Mouse (Mus musculus) myocyte (in vitro differentiated cells): Measurements from ENCODE around the gene Acot4. TPM values are rescaled to one million over a fixed set of nuclear protein-coding genes. Genes with fewer than 3 reads are reported as not detected.
"Not testable (repeated sequence)": the region's sequence is repeated elsewhere in the genome, so short reads cannot be mapped to it uniquely, and the experiment has no call there.

ENCODE experiments used
- H3K27me3 ChIP-seq: one replicate; pipeline ENCODE4 v1.6.1; 2011; ENCODE audit not compliant: control insufficient read depth, insufficient read depth, insufficient read length
- H3K36me3 ChIP-seq: one replicate; pipeline ENCODE4 v1.6.1; 2011; ENCODE audit not compliant: control insufficient read depth, insufficient read depth
- H3K4me2 ChIP-seq: one replicate; pipeline ENCODE4 v1.6.1; 2011; ENCODE audit warnings: low read depth, control low read depth
- H3K4me3 ChIP-seq: one replicate; pipeline ENCODE4 v1.5.1; 2011; ENCODE audit warnings: mild to moderate bottlenecking, control low read depth, moderate library complexity
- H3K79me2 ChIP-seq: one replicate; pipeline ENCODE4 v1.6.1; 2011; ENCODE audit not compliant: control insufficient read depth, insufficient read depth
- H3ac ChIP-seq: one replicate; pipeline ENCODE4 v1.6.1; 2011; ENCODE audit not compliant: control insufficient read depth, insufficient read length
- CEBPB ChIP-seq: IDR thresholded peaks from 2 replicates; pipeline ENCODE4 v1.6.1; 2011; ENCODE audit warnings: mild to moderate bottlenecking, moderate library complexity; ENCODE audit not compliant: poor library complexity, insufficient read depth, severe bottlenecking
- E2F4 ChIP-seq: IDR thresholded peaks from one replicate; pipeline ENCODE4 v1.6.1; 2011; ENCODE audit warnings: mild to moderate bottlenecking, control low read depth, moderate library complexity; ENCODE audit not compliant: insufficient read depth
- MAX ChIP-seq: IDR thresholded peaks from one replicate; pipeline ENCODE4 v1.6.1; 2011; ENCODE audit warnings: low read depth, mild to moderate bottlenecking, control low read depth
- MYOD1 ChIP-seq, 3 experiments: IDR thresholded peaks; one replicate each; pipeline ENCODE4 v1.6.1; 2011; ENCODE audit warnings: control low read depth in 2 of 3, low read depth in 2 of 3, mild to moderate bottlenecking in 2 of 3, moderate library complexity in 1 of 3; ENCODE audit not compliant: insufficient read length in 2 of 3, control insufficient read depth in 1 of 3
- MYOG ChIP-seq, 3 experiments: IDR thresholded peaks; one replicate each; pipeline ENCODE4 v1.6.1; 2011; ENCODE audit warnings: control low read depth in 2 of 3, low read depth in 2 of 3, mild to moderate bottlenecking in 2 of 3; ENCODE audit not compliant: insufficient read length in 2 of 3, control insufficient read depth in 1 of 3, insufficient read depth in 1 of 3
- POLR2A ChIP-seq: IDR thresholded peaks from one replicate; pipeline ENCODE4 v1.6.1; 2011; ENCODE audit warnings: low read depth, mild to moderate bottlenecking, control low read depth, moderate library complexity; ENCODE audit not compliant: insufficient read length
- POLR2AphosphoS2 ChIP-seq: IDR thresholded peaks from one replicate; pipeline ENCODE4 v1.6.1; 2011; ENCODE audit warnings: low read depth, control low read depth; ENCODE audit not compliant: insufficient read length
- REST ChIP-seq: IDR thresholded peaks from one replicate; pipeline ENCODE4 v1.6.1; 2011; ENCODE audit warnings: mild to moderate bottlenecking, control low read depth, moderate library complexity; ENCODE audit not compliant: insufficient read depth, insufficient read length
- SRF ChIP-seq: IDR thresholded peaks from one replicate; pipeline ENCODE4 v1.6.1; 2011; ENCODE audit warnings: low read depth; ENCODE audit not compliant: control insufficient read depth, insufficient read length
- TCF12 ChIP-seq: IDR thresholded peaks from one replicate; pipeline ENCODE4 v1.6.1; 2011; ENCODE audit warnings: mild to moderate bottlenecking, control low read depth; ENCODE audit not compliant: poor library complexity, insufficient read depth, severe bottlenecking
- TCF3 ChIP-seq: IDR thresholded peaks from one replicate; pipeline ENCODE4 v1.6.1; 2011; ENCODE audit warnings: low read depth, control low read depth; ENCODE audit not compliant: insufficient read length
- USF1 ChIP-seq: IDR thresholded peaks from one replicate; pipeline ENCODE4 v1.6.1; 2011; ENCODE audit warnings: low read depth, mild to moderate bottlenecking, control low read depth, moderate library complexity
- polyA plus RNA-seq: library from polyadenylated mRNA; unstranded; fragments of >200 nt; fragmentation: generic; extraction: Trizol; gene quantifications from one replicate; pipeline ENCODE4 v1.2.1, GENCODE M21; 2012; ENCODE audit warnings: missing spikeins

The Acot4 gene
- polyA plus RNA-seq: not detected

DNA sequence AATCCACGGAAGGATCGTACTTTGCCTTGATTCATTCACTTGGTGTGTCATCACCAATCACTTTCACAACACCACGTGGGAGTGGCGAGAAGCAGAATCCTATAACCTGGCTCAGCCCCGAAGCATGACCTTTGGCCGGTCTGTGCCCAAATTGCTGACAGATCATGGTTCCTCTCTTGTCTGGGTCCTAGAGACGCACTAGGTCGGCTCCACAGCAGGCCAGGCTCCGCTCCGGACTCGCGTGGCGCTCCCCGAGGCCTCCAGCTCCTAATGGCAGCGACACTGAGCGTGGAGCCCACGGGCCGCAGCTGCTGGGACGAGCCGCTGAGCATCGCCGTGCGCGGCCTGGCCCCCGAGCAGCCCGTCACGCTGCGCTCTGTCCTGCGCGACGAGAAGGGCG is at the start of gene Acot4:
Acot4 (plus strand) TSS at position 139 of the 400 bp plus-strand sequence.
- not testable (repeated sequence) for H3K27me3 ChIP-seq, H3K36me3 ChIP-seq, H3K79me2 ChIP-seq, H3K4me3 ChIP-seq, H3ac ChIP-seq, H3K4me2 ChIP-seq

DNA sequence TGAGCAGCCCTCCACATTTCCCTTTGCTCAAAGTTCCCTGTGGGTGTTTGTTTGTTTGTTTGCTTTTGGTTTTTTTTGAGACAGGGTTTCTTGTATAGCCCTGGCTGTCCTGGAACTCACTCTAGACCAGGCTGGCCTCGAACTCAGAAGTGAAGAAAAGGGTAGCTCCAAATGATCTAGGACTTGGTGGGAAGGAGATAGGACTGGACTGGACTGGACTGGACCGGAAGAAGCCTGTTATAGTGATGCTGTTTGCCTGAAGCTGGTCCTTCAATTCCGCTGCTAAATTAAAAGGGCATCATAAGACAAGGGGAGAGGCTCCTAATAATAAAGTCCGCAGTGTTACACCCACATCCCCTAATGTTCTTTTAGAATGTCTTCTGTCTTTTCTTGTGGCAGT is 49.7 kb upstream of the Acot4 start:
- Histone ChIP-seq H3K79me2 (peaks cover 15% of the 10 kb centered on the region), H3K36me3 (peaks cover 12% of the 10 kb centered on the region), H3K27me3 (no peaks in the 10 kb centered on the region), H3K4me3 (peak overlapping the region; percentile 89), H3ac (peak overlapping the region; percentile 74), H3K4me2 (peak overlapping the region; percentile 71)
- TF ChIP-seq MYOG (IDR thresholded peaks at IDR 0.05; ENCODE audit: control insufficient read depth in 1 of 3, insufficient read depth in 1 of 3, insufficient read length in 2 of 3, low read depth in 2 of 3) (no peak), CEBPB (no peak), SRF (no peak), POLR2AphosphoS2 (no peak), MYOD1 (IDR thresholded peaks at IDR 0.05; ENCODE audit: control insufficient read depth in 1 of 3, insufficient read length in 2 of 3, low read depth in 2 of 3) (no peak), E2F4 (no peak), REST (no peak), MAX (no peak), USF1 (no peak), POLR2A (no peak), TCF12 (no peak), TCF3 (no peak)

DNA sequence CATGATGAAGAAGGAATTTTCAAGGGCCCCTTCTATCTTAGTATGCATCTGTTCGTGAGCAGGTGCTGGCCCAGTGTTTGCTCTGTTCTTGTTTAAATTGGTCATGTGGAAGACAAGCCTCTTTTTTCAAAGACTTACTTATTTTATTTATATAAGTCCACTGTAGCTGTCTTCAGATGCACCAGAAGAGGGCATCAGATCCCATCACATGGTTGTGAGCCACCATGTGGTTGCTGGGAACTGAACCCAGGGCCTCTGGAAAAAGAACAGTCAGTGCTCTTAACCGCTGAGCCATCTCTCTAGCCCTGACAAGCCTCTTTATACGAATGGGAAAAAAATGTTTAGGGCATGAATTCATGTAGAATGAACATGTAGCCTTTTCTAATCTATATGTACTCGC is 48.8 kb upstream of the Acot4 start:
- H3K4me2 ChIP-seq: peak overlapping the region; percentile 71
- TF ChIP-seq CEBPB: no peak
- TF ChIP-seq USF1: no peak
- TF ChIP-seq TCF3: no peak
- TF ChIP-seq MYOD1 (IDR thresholded peaks at IDR 0.05; ENCODE audit: control insufficient read depth in 1 of 3, insufficient read length in 2 of 3, low read depth in 2 of 3): no peak
- no peak for TF ChIP-seq E2F4
- no peak for TF ChIP-seq MAX
- H3K36me3 ChIP-seq: peaks cover 18% of the 10 kb centered on the region
- H3K79me2 ChIP-seq: peaks cover 15% of the 10 kb centered on the region
- H3K4me3 ChIP-seq: peak overlapping the region; percentile 89
- no peaks in the 10 kb centered on the region for H3K27me3 ChIP-seq
- H3ac ChIP-seq: no peak overlapping the region

DNA sequence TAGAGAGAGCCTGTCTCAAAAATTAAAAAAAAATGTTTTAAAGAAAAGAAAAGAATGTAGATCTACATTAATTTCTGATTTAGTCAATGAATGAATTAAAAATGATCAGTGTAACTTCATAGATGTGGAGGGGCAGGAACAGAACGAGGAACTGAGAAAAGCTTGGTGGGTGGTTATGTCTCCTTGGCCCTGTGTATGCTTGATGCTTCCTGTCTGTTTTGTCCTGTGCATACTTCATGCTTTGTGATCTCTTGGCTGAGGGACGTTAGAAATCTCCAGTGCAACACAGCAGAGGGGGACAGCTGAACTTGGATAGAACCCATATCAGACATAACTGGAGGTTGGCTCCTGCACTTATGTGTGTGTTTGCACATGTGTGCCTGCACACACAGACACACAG is 41.0 kb upstream of the Acot4 start:
- H3K79me2 ChIP-seq: no peaks in the 10 kb centered on the region
- no peak overlapping the region for H3K4me2 ChIP-seq
- no peaks in the 10 kb centered on the region for H3K27me3 ChIP-seq
- TF ChIP-seq MYOD1 (IDR thresholded peaks at IDR 0.05; ENCODE audit: control insufficient read depth in 1 of 3, insufficient read length in 2 of 3, low read depth in 2 of 3) (no peak), CEBPB (no peak), MAX (no peak), TCF12 (no peak), E2F4 (no peak), SRF (no peak), POLR2A (no peak), USF1 (no peak), REST (no peak), TCF3 (no peak), MYOG (IDR thresholded peaks at IDR 0.05; ENCODE audit: control insufficient read depth in 1 of 3, insufficient read depth in 1 of 3, insufficient read length in 2 of 3, low read depth in 2 of 3) (no peak), POLR2AphosphoS2 (no peak)
- H3ac ChIP-seq: no peak overlapping the region
- no peak overlapping the region for H3K4me3 ChIP-seq
- H3K36me3 ChIP-seq: peaks cover 13% of the 10 kb centered on the region

DNA sequence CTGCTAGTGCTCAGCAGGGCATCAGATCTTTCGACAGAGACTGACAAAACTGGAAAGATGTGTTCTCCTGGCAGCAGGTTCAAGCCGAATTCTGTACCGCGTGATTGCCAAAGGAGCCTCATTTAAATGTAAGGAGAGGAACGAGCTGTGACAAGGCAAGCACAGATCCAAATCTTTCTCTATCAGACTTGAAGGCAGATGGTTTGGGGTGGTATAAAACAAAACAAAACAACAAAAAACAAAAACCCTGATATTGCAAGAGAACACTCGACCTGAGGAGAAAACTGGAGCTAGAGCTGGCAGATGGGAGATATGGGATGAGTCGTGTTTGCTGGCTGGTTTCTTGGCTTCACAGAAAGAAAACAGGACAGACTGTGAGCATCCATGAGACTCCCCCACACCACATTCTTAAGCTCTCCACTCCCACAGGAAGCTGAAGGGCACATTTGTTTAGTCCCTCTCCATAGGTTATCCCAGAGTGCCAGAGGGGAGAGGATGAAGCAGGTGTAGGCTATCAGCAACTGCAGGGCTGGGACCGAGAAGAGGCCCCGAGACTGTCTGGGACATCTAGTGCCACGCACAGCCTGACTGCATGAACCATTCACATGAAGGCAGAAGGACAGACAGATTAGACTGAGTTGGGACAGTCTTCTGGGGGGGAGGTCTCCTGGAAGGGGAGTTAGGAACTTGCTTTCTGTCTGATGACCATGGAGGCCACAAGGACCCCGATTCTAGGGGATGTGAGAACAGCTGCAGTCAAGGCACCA is 39.7 kb upstream of the Acot4 start:
- TF ChIP-seq MYOD1 (IDR thresholded peaks at IDR 0.05; ENCODE audit: control insufficient read depth in 1 of 3, insufficient read length in 2 of 3, low read depth in 2 of 3): peak in 1 of 3 experiments; percentile 11
- TF ChIP-seq E2F4: no peak
- TF ChIP-seq USF1: no peak
- TF ChIP-seq TCF3: no peak
- TF ChIP-seq MYOG (IDR thresholded peaks at IDR 0.05; ENCODE audit: control insufficient read depth in 1 of 3, insufficient read depth in 1 of 3, insufficient read length in 2 of 3, low read depth in 2 of 3): no peak
- Histone ChIP-seq H3K79me2 (no peaks in the 10 kb centered on the region), H3K4me3 (no peak overlapping the region), H3ac (no peak overlapping the region), H3K36me3 (peaks cover 6% of the 10 kb centered on the region), H3K4me2 (no peak overlapping the region), H3K27me3 (no peaks in the 10 kb centered on the region)

DNA sequence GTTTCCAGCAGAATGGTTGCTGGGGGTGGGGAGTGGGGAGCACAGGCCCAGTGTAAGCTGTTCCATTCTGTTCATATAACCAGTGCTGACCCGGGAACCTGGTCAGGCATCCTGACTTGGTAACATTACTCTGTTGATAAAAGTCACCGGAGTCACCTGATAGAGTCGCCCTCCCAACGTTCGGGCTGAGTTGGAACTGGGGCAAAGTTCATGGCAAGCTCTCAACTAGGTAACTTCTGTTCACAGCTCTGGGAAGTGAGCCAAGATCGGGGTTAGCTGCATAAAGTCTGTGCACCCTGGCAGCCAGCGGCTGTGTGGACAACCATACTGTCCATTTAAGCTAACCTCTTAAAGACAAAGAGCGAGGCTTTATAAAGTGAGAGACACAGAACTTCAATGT is 38.9 kb upstream of the Acot4 start:
- H3K79me2 ChIP-seq, H3ac ChIP-seq, H3K4me3 ChIP-seq, H3K36me3 ChIP-seq, H3K4me2 ChIP-seq, H3K27me3 ChIP-seq: not testable (repeated sequence)
